Mouse (Mus musculus) right cerebral cortex, postnatal 25 days (tissue): ENCODE results near the gene Gbp2b.
"Not testable (repeated sequence)": the region's sequence is repeated elsewhere in the genome, so short reads cannot be mapped to it uniquely, and the experiment has no call there.

ENCODE experiments used
- DNase-seq: peaks from one replicate; pipeline ENCODE4 v3.0.0; 2022

Gbp2b gene

DNA sequence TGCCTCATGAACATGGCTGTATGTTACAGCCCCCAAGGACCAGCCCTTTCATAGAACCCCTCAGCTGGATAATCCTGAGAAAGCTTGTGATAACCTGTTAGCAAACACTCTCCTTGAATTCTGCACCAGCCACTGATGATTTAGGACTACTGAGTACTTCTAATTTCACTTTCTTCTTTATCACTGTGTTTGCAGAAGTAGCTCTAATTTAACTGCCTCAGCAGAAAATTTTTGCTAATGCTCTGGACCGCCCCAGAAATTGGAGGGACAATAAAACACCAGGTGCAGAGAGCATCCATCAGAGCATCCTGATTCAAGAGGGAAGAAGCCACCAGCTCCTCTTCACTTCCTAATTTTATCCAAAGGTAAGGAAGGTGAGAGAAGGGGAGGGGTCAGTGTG is at the start of gene Gbp2b:
Gene Gbp2b (plus strand): TSS at position 301 of the 400 bp plus-strand sequence.
- no peak for DNase-seq

- no peak for DNase-seq
Measured at GRCm38 (mm10) chr3:142546690-142547089, 48.0 kb upstream of the Gbp2b start.

- DNase-seq = no peak
Measured at GRCm38 (mm10) chr3:142550052-142550676, 44.5 kb upstream of the Gbp2b start.

DNA sequence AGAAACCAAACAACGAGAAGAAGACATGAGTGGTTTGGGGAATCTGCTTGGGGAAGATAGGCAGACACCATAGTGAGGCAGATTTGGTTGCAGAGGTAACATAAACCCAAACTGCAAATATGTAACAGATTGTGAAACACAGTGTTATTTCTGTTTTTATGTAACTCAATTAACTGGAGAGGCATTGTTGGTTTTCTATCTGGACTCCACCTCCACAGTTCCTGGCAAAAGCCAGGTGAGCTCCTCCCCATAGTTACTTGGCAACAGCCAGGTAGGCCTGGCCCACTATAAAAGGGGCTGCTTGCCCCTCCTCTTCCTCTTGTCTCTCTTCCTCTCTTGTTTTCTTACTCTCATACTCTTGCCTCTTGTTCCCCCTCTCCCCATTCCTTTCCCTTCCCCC is 40.0 kb upstream of the Gbp2b start:
- DNase-seq = no peak

GRCm38 (mm10) chr3:142555623-142556022 is 39.0 kb upstream of the Gbp2b start:
- no peak for DNase-seq

- DNase-seq = no peak
Measured at GRCm38 (mm10) chr3:142559632-142560228, 34.9 kb upstream of the Gbp2b start, which contains the start of gene Gbp3. TSS of gene Gbp3 (plus strand) at chr3:142560026.

DNA sequence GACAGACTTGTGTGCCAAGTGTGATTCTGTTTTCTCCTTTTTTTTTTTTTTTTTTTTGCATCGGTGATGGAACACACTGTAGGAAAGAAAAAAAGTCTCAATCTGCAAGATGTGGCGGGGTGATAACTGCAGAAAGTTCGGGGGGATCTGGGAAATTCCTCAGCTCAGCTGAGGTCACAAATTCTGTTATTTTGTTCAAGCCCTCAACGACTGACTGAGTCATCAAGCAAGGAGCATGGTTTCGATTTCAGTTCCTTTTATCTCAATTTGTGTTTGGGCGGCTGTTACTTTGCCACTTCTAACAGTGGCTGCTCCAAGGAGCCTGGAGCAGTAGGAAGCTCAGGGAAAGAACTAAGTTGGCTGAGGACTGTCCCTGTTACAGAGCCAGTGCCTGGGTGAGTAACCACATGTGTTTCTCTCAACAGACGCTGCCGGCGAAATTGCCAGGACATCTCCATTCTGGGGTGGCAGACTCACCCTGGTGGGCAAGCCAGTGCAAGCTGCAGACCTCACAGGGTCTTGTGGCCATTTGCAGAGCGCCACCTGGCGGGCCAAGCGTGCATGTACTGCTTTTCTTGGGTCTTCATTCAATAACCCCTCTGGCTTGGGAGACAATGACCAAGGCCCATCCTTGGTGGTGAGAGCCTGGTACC is 34.2 kb upstream of the Gbp2b start:
- peak; percentile 52 for DNase-seq

- DNase-seq = no peak
Measured at GRCm38 (mm10) chr3:142561045-142561646, 33.5 kb upstream of the Gbp2b start.

GRCm38 (mm10) chr3:142561666-142562065 is 33.0 kb upstream of the Gbp2b start:
- no peak for DNase-seq

DNA sequence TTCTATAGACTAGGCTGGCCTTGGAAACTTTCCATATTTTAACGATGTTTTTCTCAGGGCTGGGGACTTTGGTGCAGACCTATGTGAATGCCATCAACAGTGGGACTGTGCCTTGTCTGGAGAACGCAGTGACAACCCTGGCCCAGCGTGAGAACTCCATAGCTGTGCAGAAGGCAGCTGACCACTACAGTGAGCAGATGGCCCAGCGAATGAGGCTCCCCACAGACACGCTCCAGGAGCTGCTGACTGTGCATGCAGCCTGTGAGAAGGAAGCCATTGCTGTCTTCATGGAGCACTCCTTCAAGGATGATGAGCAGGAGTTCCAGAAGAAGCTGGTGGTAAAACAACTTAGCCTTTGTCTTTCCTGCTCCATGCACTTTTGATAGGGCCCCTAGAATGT is 27.2 kb upstream of the Gbp2b start:
- DNase-seq = not testable (repeated sequence)

- DNase-seq = no peak
Measured at GRCm38 (mm10) chr3:142570738-142571137, 23.9 kb upstream of the Gbp2b start.

GRCm38 (mm10) chr3:142577108-142577507 is 17.5 kb upstream of the Gbp2b start:
- DNase-seq = no peak

DNA sequence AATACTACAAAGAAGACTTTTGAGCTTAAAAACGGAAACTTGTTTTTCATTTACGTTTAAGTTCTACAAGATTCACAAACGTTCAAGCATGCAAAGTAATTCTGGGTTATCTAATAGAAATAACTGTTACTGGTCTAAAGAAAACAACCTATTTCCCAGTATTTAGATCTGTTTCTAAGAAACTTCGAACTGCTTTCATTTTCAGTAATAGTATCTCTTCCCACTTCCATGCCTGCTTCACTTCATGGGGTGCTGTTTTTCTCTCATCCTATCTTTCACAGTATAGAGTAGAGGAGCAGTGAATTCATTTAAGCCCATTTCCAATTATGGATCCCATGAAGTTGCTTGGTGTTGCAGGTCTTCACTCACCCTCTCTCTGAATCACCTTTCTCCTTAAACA is 16.3 kb upstream of the Gbp2b start:
- no peak for DNase-seq

DNA sequence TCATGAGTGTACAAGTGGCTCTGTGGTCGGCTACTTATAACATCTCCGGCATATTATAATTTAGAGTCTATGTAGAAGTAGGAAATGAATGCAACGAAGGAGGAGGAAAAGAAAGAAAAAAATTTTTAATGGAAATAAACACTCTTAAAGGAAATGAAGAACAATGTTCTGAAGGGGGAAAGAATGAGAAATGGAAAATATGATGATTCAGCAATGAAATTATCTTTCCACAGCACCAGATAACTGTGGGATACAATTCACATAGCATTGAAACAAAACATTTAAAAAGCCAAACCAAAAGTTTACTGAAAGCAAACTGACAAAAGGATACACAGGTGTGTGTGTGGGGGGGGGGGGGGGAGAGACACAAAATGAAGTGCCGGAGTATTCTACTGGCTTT is 11.6 kb upstream of the Gbp2b start:
- no peak for DNase-seq

GRCm38 (mm10) chr3:142587386-142587785 is 7.3 kb upstream of the Gbp2b start:
- no peak for DNase-seq

DNA sequence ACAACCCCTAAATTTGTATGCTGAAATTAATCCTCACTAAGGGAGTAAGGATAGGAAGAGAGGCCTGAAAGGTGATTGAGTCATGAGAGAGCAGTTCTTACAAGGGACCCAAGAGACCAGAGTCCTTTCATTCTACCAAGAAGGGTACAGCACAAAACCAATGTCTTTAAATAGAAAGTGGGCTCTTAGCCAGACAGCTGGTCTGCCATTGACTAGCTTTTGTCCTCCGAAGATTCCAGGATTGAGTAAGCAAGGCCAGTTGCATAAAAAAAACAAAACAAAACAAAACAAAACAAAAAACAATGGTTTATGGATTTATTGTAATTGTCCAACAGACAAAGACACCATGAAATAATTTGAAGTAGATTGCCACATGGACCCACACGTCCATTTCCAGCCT is 5.8 kb upstream of the Gbp2b start:
- DNase-seq = no peak

DNA sequence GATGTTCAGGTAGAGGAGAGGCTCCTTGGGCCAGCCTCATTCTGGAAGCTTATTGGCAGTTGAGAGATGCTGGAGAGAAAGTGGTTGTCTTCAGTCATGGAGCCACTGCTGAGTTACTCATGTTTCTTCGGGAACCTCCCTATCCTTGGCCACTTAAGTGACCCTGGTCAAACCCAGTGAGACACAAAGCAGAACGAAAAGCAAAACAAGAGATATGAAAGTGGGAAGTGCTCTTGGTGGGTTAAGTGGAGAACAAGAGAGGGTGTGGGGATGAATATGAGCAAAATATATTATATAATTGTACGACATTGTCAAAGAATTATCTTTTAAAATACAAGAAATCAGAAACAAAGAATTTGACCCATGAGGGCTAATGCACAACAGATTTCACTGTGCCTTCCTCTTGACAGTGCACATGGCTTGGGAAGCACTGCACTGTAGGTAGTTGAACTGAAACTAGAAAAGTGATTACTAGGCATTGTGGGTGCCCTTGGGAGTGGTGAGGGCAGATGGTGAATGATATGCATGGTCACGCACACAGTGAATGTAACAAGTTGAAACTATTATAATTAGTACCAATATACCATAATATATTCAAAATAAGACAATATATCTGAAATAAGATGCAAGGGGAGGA is 4.1 kb upstream of the Gbp2b start:
- DNase-seq = no peak

GRCm38 (mm10) chr3:142597923-142598322 is 3.3 kb downstream of the Gbp2b start:
- no peak for DNase-seq

DNA sequence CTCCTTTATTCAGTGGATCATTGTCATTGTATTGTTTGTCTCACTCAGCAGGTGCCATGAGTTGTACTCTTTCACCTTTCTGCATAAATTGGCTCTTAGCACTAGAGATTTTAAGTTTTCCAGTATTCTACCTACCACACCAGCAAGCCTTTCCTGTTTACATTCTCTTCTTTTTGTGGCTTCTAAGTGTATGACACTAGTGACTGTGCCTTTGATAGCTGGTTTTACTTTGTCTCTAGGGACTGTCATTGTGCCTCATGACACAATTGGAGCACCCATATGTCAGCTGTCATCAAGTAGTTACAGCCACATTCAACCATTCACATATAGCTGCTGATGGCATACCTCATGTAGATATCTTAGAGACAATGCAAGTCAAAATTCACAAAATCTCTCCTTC is 7.0 kb downstream of the Gbp2b start:
- no peak for DNase-seq

DNA sequence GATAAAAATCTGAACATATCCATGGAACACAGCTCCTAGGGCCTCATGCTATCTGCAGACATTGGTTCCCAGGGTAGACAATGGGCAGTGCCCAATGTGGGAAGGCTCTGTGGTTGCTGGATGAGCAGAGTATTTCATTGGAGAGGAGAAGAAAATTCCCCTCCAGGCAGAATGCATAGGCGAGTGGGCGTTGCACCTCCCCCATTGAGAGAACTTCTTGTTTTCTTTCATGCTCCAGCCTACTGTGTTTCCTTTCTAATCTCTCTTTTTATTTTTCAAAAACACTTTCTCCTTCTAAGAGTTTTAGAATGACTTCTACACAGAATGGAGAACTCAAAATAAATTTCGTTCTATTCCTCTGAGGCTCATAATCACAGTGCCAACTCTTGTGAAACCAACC is 24.0 kb downstream of the Gbp2b start:
- DNase-seq = no peak

GRCm38 (mm10) chr3:142619606-142620005 is 25.0 kb downstream of the Gbp2b start:
- no peak for DNase-seq

- DNase-seq = no peak
Measured at GRCm38 (mm10) chr3:142620111-142620955, 25.7 kb downstream of the Gbp2b start, which contains the start of gene Gbp2. TSS of gene Gbp2 (plus strand) at chr3:142620602.
